Mouse (Mus musculus) T-cell, adult 66 days (primary cell): ENCODE data around the gene Ces2c. TPM values are rescaled to one million over a fixed set of nuclear protein-coding genes. Genes with fewer than 3 reads are reported as not detected.

ENCODE experiments used
- total RNA-seq, 2 experiments: library from RNA; stranded (reverse); gene quantifications; 3 replicates in 1 of 2; 4 replicates in 1 of 2; pipeline ENCODE4 v1.2.4; 2023

The Ces2c gene
- 1 to 10 TPM in 1 of 2 experiments, not detected in 1; 1.0 TPM for total RNA-seq

DNA sequence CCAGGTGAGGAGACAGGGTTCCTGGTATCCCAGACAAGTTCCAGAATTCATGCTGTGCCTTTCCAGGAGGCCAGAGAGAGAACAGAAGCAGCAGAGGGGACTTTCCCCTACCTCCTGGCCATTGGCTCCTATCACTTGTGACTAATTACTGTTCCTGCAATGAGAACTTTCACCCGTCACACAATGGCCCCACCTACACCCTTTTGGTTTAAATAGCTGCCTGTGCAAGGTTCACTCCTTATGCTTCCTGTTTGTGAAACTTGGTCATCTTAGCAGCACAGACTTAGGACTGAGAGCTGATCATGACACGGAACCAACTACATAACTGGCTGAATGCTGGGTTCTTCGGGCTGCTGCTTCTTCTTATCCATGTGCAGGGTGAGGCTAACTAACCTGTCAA is at the start of gene Ces2c:
Gene Ces2c (plus strand): TSS at position 238 of the 400 bp plus-strand sequence.

DNA sequence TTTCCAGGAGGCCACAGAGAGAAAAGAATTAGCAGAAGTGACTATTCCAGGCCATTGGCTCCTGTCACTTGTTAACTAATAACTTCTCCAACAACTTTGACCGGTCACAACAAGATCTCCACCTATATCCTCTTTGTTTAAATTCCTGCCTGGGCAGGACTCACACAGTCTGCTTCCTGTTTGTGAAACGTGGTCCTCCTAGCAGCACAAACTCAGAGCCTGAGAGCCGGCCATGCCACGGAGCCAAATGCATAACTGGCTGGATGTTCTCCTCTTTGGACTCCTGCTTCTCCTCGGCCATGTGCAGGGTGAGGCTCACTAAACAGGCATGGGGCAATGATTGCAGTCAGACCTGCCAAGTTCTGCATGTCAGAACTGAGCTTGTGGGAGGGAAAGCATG is 15.4 kb upstream of the Ces2c start, which contains the start of gene Ces2b:
Gene Ces2b (plus strand): TSS at position 133 of the 400 bp plus-strand sequence.

Other genes starting within 250 kb of the Ces2c start
- 1 to 10 TPM in 1 of 2 experiments, not detected in 1; 1.2 TPM for gene Cdh16, start 222.7 kb upstream of the Ces2c start, total RNA-seq
- gene Rrad, start 215.7 kb upstream of the Ces2c start, total RNA-seq = 10 to 100 TPM; 25.7 to 27.6 TPM
- gene Ciao2b, start 205.1 kb upstream of the Ces2c start, total RNA-seq = 10 to 100 TPM; 33.4 to 43.1 TPM
- not detected for gene Ces2a, start 113.1 kb upstream of the Ces2c start, total RNA-seq
- gene Ces2b, start 15.5 kb upstream of the Ces2c start, total RNA-seq = not detected
- gene Ces2e, start 79.2 kb downstream of the Ces2c start, total RNA-seq = not detected
- gene Ces2f, start 100.3 kb downstream of the Ces2c start, total RNA-seq = not detected
- 1 to 10 TPM; 2.1 to 3.4 TPM for gene Ces2g, start 114.7 kb downstream of the Ces2c start, total RNA-seq
- gene Ces2h, start 153.8 kb downstream of the Ces2c start, total RNA-seq = not detected
- not detected for gene Ces3a, start 201.5 kb downstream of the Ces2c start, total RNA-seq
- not detected for gene Ces3b, start 236.7 kb downstream of the Ces2c start, total RNA-seq